Mouse (Mus musculus): ENCODE measurements around the gene Rnf130. TPM values are rescaled to one million over a fixed set of nuclear protein-coding genes. Genes with fewer than 3 reads are reported as not detected.
A peak's percentile ranks its signal among the peaks of the same experiment; 100 is the strongest.

Gene Rnf130
- total RNA-seq (2014; fragmentation: Nextera tagmentation), result 63.4 and 63.8 TPM in 2 replicates
- 115 and 134 TPM in 2 replicates for total RNA-seq (2017)

GRCm38 (mm10) chr11:50024833-50025720 lies at the start of gene Rnf130:
Gene Rnf130, plus strand, starts transcription at chr11:50025346.
- peak; percentile 79 for ATAC-seq (replicated peaks; ENCODE audit: low FRiP score, low TSS enrichment, poor library complexity, severe bottlenecking)

DNA sequence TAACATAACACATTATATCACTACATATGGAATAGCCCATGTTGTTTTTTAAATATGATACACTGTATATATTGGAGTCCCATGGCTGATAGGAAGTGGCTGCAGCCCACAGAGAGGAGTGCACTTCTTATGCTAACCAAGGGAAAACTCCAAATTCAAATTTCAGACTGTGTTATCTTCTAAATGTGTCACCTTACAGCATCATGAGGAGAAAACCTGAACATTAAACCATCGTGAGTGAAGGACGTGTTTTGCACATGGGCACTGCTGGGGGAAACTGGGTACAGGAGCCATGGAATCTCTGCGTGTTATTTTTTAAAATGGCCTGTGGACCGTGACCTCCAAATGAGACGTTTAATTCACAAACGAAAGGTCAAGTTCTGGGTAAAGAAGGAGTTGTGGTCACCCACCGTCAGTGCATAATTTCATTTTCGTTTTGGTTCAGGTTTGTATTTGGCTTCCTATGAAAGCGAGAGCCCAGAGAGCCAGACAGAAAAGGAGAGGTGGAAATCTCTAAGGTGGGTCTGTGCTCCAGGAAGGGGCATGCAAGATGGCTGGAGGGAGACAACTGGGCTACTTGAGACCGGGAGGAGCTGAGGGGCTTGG lies 47.1 kb upstream of the Rnf130 start:
- ATAC-seq (replicated peaks; ENCODE audit: low FRiP score, low TSS enrichment, poor library complexity, severe bottlenecking), result no peak

DNA sequence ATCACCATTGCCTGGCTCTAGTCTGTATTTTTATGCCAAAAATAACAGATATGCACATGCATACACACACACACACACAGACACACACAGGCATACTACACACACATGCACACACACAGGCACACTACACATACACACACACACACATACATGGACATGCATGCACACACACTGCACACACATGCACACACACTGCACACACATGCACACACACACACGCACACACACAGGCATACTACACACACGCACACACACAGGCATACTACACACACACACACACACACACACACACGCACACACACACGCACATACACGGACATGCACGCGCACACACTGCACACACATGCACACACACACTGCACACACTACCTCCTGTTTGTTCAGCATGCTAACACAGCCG lies 46.2 kb upstream of the Rnf130 start:
- ATAC-seq (replicated peaks; ENCODE audit: low FRiP score, low TSS enrichment, poor library complexity, severe bottlenecking), result no peak

- ATAC-seq (replicated peaks; ENCODE audit: low FRiP score, low TSS enrichment, poor library complexity, severe bottlenecking), result no peak
These were observed 44.4 kb upstream of the Rnf130 start for GRCm38 (mm10) chr11:49980681-49981235.

DNA sequence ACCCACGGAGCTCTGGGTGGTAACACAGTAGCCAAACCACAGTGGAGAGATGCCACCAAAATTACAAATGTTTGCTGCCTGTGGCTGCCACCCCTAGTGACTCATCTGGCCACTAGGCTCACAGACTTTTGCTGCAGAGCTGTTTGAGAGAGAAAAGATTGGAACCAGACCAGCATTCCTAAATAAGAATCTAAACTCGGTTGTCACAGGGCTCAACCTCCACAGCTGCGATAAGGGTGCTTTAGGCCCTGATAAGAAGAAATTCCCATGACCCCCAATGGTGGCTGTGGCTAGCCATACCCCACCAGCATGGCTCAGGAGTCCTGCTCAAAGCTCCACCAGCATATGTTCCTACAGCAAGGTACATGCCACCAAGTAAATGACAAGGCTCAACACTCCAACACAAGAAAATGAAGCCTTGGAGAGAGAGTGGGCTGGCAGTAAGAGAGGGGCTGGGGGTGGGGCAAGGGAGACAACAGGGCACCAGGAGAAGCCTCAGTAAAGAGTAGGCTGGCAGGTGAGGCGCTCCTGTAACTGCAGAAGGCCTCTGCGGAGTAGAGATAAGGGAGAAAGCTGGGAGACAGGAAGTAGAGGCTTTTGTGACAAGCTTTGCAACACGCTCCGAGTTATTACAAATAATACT lies 43.7 kb upstream of the Rnf130 start:
- ATAC-seq (replicated peaks; ENCODE audit: low FRiP score, low TSS enrichment, poor library complexity, severe bottlenecking), result peak; percentile 80

- ATAC-seq (replicated peaks; ENCODE audit: low FRiP score, low TSS enrichment, poor library complexity, severe bottlenecking), result no peak
These were observed 43.1 kb upstream of the Rnf130 start for GRCm38 (mm10) chr11:49982094-49982493.

DNA sequence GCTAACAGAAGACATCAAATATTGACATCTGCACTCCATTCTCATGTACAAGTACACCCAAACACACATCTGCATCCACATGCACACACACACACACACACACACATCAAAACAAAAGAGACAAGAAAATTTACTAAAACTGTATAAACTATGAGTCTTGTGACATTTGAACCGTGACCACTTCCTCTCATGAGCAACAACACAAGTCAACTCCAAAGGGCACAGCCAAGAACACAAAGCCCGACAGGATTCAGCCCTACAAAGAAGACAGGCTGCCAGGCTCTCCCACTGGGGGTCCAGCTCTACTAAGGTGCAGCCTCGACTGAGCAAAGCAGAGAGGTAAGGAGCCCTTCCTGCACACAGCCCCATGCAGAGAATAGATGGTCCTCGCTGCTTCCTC lies 42.3 kb upstream of the Rnf130 start:
- no peak for ATAC-seq (replicated peaks; ENCODE audit: low FRiP score, low TSS enrichment, poor library complexity, severe bottlenecking)

DNA sequence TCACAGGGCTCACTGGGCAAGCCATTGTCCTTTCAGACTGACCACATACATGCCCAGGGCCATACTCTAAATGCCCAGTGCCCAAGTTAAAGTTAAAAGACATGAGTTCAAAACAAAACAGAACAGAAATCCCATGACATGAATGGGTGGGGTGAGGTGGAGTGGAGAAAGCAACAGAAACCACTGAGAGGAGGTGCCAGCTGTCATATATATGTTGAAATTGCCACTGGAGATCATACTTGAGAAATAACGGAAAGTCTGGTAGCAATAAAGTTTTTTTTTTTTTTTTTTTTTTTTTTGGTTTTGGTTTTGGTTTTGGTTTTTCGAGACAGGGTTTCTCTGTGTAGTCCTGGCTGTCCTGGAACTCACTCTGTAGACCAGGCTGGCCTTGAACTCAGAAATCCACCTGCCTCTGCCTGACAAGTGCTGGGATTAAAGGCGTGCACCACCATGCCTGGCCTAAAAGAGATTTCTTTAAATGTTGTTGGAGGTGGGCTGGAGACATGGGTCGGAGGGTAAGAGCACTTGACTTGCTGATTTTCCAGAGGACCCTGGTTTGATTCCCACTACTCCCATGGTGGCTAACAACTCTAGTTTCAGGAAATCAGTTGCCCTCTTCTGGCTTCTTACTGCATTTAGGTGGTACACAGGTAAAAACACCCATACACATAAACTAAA lies 41.1 kb upstream of the Rnf130 start:
- ATAC-seq (replicated peaks; ENCODE audit: low FRiP score, low TSS enrichment, poor library complexity, severe bottlenecking), result no peak

DNA sequence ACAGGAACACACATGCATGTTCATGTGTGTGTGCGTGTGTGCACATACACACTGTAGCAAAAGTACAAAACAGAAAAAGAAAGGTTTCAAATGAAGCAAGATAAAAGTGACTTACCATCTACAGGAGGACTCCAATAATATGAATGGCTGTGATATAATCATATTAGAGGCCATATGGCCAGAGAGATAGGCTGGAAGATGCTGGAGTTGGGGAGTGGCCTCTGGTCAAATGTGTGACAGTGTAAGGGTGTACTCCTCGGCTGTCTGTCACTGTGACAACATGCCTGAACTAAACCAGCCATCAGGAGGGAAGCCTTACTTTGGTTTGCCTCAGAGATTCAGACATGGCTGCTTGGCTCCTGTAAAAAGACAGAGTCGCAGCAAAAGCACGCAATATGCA lies 40.1 kb upstream of the Rnf130 start:
- ATAC-seq (replicated peaks; ENCODE audit: low FRiP score, low TSS enrichment, poor library complexity, severe bottlenecking), result peak; percentile 67

- ATAC-seq (replicated peaks; ENCODE audit: low FRiP score, low TSS enrichment, poor library complexity, severe bottlenecking), result no peak
These were observed 38.7 kb upstream of the Rnf130 start for GRCm38 (mm10) chr11:49986277-49987036.

- peak; percentile 65 for ATAC-seq (replicated peaks; ENCODE audit: low FRiP score, low TSS enrichment, poor library complexity, severe bottlenecking)
These were observed 30.6 kb upstream of the Rnf130 start for GRCm38 (mm10) chr11:49994536-49994935.

GRCm38 (mm10) chr11:49996398-49996797 lies 28.7 kb upstream of the Rnf130 start:
- ATAC-seq (replicated peaks; ENCODE audit: low FRiP score, low TSS enrichment, poor library complexity, severe bottlenecking), result no peak

DNA sequence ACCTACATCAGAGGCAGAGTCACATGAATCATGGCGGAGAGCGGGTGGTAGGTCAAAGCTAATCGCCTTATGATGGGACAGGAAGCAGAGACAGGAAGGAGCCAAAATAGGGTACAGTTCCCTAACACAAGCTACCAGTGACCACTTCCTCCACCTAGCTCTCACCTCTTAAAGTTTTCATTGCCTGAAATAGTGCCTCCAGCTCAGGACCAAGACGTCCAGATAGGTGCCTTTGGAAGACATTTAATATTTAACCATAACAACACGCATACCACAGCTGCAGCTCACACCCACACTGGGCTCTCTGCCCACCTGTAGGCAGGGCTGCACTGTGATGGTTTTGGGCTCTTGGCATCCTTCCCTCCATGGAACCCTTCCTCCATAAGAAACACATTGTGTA lies 27.8 kb upstream of the Rnf130 start:
- peak; percentile 52 for ATAC-seq (replicated peaks; ENCODE audit: low FRiP score, low TSS enrichment, poor library complexity, severe bottlenecking)

- ATAC-seq (replicated peaks; ENCODE audit: low FRiP score, low TSS enrichment, poor library complexity, severe bottlenecking), result peak; percentile 69
These were observed 22.3 kb upstream of the Rnf130 start for GRCm38 (mm10) chr11:50002853-50003252.

DNA sequence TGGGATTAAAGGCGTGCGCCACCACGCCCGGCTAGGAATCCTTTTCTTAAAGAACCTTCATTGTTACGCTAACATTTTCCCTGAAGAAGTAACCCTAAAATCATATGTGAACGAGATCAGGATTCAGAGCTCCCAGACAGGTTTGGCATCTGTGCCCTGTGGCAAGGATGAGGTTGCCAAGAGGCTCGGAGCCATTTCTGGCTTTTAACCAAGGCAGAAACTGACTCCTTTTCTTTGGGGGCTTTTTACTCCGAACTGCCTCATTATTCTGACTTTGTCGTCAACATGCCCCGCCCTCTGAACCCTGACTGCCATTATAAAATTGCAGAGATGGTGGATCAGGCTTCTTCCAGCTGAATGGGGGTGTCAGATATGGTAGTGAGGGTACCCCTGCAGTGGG lies 17.4 kb upstream of the Rnf130 start:
- ATAC-seq (replicated peaks; ENCODE audit: low FRiP score, low TSS enrichment, poor library complexity, severe bottlenecking), result no peak

DNA sequence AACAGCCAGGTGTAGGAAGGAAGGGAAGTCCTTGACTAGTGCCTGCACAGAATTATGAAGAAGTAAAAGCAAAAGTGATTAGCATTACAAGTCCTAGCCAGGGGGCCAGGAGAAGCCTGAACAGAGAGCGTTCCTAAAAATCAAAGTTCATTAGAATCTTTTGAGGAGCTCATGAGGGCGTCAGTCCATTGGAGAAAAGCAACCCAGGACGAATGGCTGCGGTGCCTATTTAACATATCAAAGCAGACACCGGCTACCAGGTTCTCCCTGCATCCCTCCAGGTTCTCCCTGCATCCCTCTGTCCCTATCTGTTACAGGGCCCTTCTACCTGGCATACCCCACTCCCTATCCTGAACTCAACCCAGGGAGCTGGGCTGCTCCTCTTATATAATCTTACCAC lies 16.9 kb upstream of the Rnf130 start:
- ATAC-seq (replicated peaks; ENCODE audit: low FRiP score, low TSS enrichment, poor library complexity, severe bottlenecking), result no peak

- ATAC-seq (replicated peaks; ENCODE audit: low FRiP score, low TSS enrichment, poor library complexity, severe bottlenecking), result no peak
These were observed 12.1 kb upstream of the Rnf130 start for GRCm38 (mm10) chr11:50013016-50013415.

GRCm38 (mm10) chr11:50016503-50016902 lies 8.6 kb upstream of the Rnf130 start:
- ATAC-seq (replicated peaks; ENCODE audit: low FRiP score, low TSS enrichment, poor library complexity, severe bottlenecking), result no peak

- ATAC-seq (replicated peaks; ENCODE audit: low FRiP score, low TSS enrichment, poor library complexity, severe bottlenecking), result no peak
These were observed 7.6 kb upstream of the Rnf130 start for GRCm38 (mm10) chr11:50017511-50017910.

Measured in megakaryocyte-erythroid progenitor cell, adult 5-6 weeks (primary cell).